Mouse (Mus musculus): ENCODE data around the gene Rhbdl1. TPM values are rescaled to one million over a fixed set of nuclear protein-coding genes. Genes with fewer than 3 reads are reported as not detected.

Gene Rhbdl1
- polyA plus RNA-seq, 1 experiment from 2014 or later = 1.4 TPM

DNA sequence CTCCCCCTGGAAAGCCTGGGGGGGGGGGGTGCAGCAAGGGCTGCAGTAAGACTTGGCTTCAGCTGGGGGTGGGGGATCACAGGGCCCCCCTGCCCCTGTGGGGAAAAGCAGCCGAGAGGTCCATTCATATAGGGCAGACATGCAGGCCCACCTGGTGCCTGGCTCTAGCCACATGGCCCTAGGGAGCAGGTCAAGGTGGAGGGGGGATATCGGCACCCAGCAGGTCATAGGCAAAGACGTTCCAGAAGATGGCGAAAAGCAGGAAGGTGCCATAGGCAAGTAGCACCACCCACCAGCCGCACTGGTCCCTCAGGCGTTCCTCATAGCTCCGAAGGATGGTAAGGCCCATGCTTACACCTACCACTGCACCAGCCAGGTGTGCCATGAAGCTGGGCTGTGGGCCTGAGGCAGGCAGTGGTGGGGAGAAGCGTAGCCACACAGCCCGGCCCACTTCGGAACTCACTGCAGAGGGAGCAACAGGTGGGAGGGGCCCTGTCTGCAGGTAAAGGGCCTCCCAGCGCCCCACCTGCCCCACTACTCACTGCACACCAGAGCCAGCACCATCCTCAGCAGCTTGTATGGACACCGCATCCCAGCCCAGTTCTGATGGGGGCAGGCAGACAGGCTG, 2.4 kb downstream of the Rhbdl1 start:
- 87% methylated on average over 12 of the region's 12 CpGs for WGBS
- Histone ChIP-seq H3K27ac (no peak overlapping the region), H3K9me3 (no peaks in the 10 kb centered on the region), H3K4me1 (peaks cover 68% of the 10 kb centered on the region), H3K27me3 (no peaks in the 10 kb centered on the region), H3K4me2 (replicated peaks) (peak overlapping the region; percentile 98), H3K36me3 (peaks cover 54% of the 10 kb centered on the region), H3K9ac (peak overlapping the region; percentile 75), H3K4me3 (peak overlapping the region; percentile 88)
- no peak for ATAC-seq (ENCODE audit: low FRiP score, low read depth)

DNA sequence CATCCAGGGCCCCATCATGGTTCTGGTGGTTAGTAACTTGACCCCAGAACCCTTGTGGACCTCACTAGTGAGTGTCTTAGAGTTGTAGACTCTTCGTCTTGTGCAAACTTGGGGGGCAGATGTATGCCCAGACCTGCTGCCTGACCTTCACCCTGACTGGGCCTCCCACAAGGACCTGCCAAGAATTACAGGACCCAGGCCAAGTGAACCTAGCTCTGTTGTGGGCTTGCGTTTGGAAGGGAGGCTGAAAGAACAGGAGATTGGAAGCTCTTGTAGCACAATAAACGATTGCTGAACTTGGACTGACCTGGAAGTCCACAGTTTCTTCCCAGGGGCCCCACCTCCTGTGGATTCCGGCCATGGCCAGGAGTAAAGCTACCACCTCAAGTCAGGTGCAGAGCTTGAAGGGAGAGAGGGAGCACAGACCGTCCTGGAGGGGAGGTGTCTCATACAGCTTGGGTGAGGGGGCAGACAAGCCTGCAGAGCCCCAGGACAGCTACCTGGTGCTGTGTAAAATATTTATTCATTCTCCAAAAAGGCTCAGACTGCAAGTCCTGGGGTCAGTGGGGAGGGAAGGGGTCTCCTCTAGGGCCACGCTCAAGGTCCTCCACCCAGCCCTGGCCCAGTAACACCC, 3.0 kb downstream of the Rhbdl1 start:
- H3K27me3 ChIP-seq = no peaks in the 10 kb centered on the region
- H3K4me3 ChIP-seq = peak overlapping the region; percentile 88
- peaks cover 74% of the 10 kb centered on the region for H3K4me1 ChIP-seq
- H3K27ac ChIP-seq = peak overlapping the region; percentile 92
- peaks cover 47% of the 10 kb centered on the region for H3K36me3 ChIP-seq
- no peak for ATAC-seq (ENCODE audit: low FRiP score, low read depth)
- 41% methylated on average over 6 of the region's 6 CpGs for WGBS
- H3K9me3 ChIP-seq = no peaks in the 10 kb centered on the region
- H3K4me2 ChIP-seq (replicated peaks) = peak overlapping the region; percentile 98
- H3K9ac ChIP-seq = peak overlapping the region; percentile 75

DNA sequence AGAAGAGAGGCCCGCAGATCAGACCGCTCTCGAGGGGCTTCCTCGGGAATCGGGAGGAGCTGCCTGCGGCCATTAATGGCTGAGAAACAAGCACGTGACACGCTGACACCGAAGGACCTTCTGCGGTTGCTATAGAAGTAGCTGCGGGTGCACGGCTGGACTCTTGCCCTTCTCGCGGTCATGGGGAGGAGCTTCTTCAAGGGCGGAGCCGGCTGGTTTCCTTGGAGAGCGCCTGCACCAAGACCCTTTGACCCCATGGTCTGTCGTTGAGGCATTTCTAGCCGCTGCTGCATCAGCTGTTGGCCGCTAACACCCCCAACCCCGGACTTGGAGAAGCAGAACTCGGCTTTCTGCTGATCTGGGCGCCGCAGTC, 3.8 kb downstream of the Rhbdl1 start, which contains the start of gene Stub1:
Gene Stub1 (minus strand): TSS at position 114 of the 373 bp plus-strand sequence.
- Histone ChIP-seq H3K9ac (peak within 1 kb of the TSS; percentile 91), H3K4me3 (peak within 1 kb of the TSS; percentile 88), H3K27me3 (no peaks in the 10 kb centered on the region), H3K36me3 (peaks cover 42% of the 10 kb centered on the region), H3K27ac (peak within 1 kb of the TSS; percentile 92), H3K4me2 (replicated peaks) (peak within 1 kb of the TSS; percentile 98), H3K4me1 (peaks cover 78% of the 10 kb centered on the region), H3K9me3 (no peaks in the 10 kb centered on the region)
- WGBS = 0% methylated on average over 24 of the region's 24 CpGs
- ATAC-seq (ENCODE audit: low FRiP score, low read depth) = peak; percentile 60

DNA sequence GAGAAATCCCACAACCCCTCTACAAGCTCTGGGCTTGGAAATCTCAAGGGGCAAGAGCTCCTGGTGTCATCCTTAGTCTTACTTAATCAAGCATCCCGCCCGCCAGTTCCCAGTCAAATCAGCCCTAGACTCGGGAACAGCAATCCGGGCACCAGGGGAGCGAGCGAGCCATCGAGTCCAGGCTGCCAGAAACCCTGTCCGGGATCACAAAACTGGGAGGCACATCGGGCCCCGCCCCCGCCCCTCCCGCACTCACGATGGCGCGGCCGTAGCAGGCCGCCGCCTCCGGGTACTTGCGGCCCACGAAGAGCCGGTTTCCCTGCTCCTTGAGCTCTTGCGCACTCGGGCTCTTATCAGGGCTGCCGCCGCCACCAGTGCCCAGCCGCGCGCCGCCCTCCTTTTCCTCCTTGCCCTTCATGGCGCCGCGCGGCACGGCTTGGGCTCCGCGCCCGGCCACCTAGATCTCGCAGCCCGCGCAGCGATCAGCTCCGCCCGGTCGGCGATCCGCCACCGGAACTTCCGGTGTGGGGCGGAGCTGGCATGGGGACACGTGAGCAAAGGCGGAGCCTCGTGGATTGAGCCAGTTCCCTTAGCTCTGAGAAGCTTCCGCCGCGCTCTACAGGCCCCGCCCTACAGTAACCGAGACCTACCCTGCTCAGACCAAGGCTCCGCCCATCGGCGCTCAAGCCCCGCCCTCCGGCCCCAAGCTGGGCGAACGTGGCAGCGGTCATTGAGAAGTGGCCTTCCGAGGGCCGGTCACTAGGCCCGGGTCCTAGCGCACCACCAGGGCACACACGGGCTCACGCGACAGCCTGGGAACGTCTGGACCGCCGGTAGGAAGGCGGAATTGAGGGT, 4.4 kb downstream of the Rhbdl1 start:
- peaks cover 79% of the 10 kb centered on the region for H3K4me1 ChIP-seq
- under 1% methylated on average over 77 of the region's 77 CpGs for WGBS
- peak overlapping the region; percentile 98 for H3K4me2 ChIP-seq (replicated peaks)
- H3K9me3 ChIP-seq = no peaks in the 10 kb centered on the region
- peak overlapping the region; percentile 91 for H3K9ac ChIP-seq
- peak overlapping the region; percentile 88 for H3K4me3 ChIP-seq
- H3K36me3 ChIP-seq = peaks cover 38% of the 10 kb centered on the region
- H3K27me3 ChIP-seq = no peaks in the 10 kb centered on the region
- peak overlapping the region; percentile 92 for H3K27ac ChIP-seq
- ATAC-seq (ENCODE audit: low FRiP score, low read depth) = peak; percentile 90

DNA sequence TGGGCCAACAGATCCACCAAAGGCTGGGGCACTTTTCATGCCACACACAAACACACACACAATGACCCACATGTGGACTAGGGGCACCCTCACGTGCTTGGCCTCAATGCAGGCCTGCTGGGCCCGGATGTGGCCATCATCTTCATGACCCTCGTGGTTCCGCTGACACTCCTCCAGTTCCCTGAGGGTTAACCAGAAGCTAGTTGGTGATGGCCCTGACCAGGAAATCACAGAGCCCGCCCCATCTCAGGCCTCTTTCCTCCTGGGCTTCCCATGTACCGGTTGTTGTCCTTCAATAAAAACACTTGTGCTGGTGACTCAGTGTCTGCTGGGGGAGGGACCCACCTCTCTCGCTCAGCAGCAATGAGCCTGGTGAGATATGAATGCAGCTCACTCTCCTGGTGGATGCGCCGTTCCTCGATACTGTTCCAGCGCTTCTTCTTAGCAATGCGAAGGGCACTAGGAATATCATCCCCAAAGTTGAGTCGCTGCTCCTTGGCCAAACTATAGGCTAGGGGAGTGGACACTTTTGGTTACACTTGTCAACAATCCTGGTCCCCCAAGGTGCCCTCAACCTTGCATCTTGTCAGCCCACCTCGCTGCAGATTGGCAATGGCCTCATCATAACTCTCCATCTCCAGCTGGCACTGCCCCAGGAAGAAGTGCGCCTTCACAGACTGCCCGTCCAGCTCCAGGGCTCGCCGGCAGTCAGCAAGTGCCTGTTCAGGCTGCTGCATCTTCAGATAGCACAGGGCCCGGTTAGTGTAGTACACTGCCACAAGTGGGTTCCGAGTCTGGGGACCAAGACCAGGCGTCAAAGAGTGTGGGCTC, 5.4 kb downstream of the Rhbdl1 start:
- Histone ChIP-seq H3K4me2 (replicated peaks) (peak overlapping the region; percentile 98), H3K27me3 (no peaks in the 10 kb centered on the region), H3K4me1 (peaks cover 76% of the 10 kb centered on the region), H3K36me3 (peaks cover 45% of the 10 kb centered on the region), H3K9me3 (no peaks in the 10 kb centered on the region), H3K27ac (peak overlapping the region; percentile 86; the same call in 1 of the 2 replicates), H3K4me3 (peak overlapping the region; percentile 88), H3K9ac (peak overlapping the region; percentile 91)
- WGBS = 61% methylated on average over 21 of the region's 21 CpGs
- no peak for ATAC-seq (ENCODE audit: low FRiP score, low read depth)

DNA sequence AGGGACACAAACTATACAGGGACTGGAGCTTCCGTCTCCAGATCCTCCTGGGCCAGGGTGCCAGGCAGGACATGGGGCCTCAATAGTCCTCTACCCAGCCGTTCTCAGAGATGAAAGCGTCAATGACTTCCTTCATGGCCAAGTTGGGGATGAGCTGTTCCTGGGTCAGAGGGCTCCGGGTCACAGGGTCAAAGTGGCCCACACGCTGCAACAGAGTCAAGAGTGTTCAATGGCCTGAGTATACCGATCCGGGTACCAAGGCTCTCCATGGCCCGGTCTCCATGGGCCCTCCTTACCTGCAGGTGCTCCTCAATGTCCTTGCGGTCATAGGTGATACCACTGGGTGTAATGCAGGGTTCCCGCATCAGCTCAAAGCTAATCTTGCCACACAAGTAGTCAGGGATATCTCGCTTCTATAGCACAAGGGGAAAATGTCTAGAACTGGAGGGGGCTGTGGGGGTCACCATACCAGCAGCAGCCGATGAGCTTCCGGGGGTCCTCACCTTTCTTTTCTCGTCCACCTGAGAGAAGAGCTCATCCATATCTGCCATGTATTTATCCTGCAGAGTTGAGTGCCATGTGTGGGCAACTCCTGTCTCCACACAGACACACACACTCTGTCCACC, 6.2 kb downstream of the Rhbdl1 start:
- peaks cover 52% of the 10 kb centered on the region for H3K36me3 ChIP-seq
- no peak overlapping the region for H3K27ac ChIP-seq
- no peaks in the 10 kb centered on the region for H3K9me3 ChIP-seq
- H3K27me3 ChIP-seq = no peaks in the 10 kb centered on the region
- ATAC-seq (ENCODE audit: low FRiP score, low read depth) = no peak
- H3K4me1 ChIP-seq = peaks cover 68% of the 10 kb centered on the region
- H3K9ac ChIP-seq = 0 out of 2 replicates have a peak overlapping the region, but pooled peaks have one; percentile 91
- 90% methylated on average over 14 of the region's 14 CpGs for WGBS
- peak overlapping the region; percentile 98 for H3K4me2 ChIP-seq (replicated peaks)
- H3K4me3 ChIP-seq = peak overlapping the region; percentile 88

DNA sequence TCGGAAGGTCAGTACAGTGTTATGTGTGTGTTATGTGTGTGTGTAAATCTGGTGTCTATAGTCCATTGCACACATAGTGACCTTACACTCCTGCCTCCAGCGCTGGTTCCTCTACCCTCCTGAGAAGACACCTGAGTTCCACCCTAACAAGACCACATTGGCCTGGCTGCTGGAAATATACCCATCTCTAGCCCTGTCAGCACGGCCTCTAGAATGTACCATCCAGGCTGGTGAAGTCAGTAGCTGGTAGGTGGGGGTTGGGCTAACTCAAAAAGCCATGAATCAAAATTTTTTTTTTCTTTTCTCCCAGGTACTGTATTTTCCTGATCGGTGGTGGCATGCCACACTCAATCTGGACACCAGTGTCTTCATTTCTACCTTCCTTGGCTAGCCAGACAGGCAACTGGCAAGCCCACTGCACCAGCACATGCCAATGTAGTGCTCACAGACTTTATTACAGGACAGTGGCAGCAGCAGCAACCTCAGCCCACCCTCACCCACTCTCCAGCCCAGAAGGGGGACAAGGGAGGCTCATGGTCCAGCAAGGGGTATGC, 6.8 kb downstream of the Rhbdl1 start:
- Histone ChIP-seq H3K27me3 (no peaks in the 10 kb centered on the region), H3K4me1 (peaks cover 67% of the 10 kb centered on the region), H3K27ac (no peak overlapping the region)

DNA sequence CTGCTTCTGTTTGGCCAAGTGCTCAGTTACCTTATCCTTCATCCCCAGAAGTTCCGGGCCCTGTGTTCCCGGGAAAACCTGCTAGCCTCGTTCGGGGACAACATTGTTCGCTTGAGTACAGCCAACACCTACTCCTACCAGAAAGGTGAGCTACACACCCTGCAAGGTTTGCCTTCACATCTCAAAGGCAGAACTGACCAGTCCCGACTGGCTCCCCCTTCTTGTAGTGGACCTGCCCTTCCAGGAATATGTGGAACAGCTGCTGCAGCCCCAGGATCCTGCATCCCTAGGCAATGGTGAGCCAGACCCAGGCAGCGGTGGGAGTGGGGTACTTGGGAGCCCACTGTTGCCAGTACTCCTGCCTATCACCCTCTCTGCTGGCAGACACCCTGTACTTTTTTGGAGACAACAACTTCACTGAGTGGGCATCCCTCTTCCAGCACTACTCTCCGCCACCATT, 7.5 kb downstream of the Rhbdl1 start:
- Histone ChIP-seq H3K9me3 (no peaks in the 10 kb centered on the region), H3K36me3 (peaks cover 46% of the 10 kb centered on the region), H3K4me2 (replicated peaks) (peak overlapping the region; percentile 84), H3K9ac (peak overlapping the region; percentile 81), H3K27me3 (no peaks in the 10 kb centered on the region), H3K4me1 (peaks cover 67% of the 10 kb centered on the region), H3K4me3 (peak overlapping the region; percentile 88), H3K27ac (peak overlapping the region; percentile 88)
- 37% methylated on average over 8 of the region's 8 CpGs for WGBS
- ATAC-seq (ENCODE audit: low FRiP score, low read depth) = no peak

More for the DNA sequence above, 6.8 kb downstream of the Rhbdl1 start:
- H3K4me3 ChIP-seq = peak overlapping the region; percentile 88
- WGBS = 85% methylated on average over 4 of the region's 4 CpGs
- peaks cover 53% of the 10 kb centered on the region for H3K36me3 ChIP-seq
- peak overlapping the region; percentile 81; the same call in 1 of the 2 replicates for H3K9ac ChIP-seq
- no peak for ATAC-seq (ENCODE audit: low FRiP score, low read depth)
- H3K4me2 ChIP-seq (replicated peaks) = peak overlapping the region; percentile 98
- H3K9me3 ChIP-seq = no peaks in the 10 kb centered on the region

DNA sequence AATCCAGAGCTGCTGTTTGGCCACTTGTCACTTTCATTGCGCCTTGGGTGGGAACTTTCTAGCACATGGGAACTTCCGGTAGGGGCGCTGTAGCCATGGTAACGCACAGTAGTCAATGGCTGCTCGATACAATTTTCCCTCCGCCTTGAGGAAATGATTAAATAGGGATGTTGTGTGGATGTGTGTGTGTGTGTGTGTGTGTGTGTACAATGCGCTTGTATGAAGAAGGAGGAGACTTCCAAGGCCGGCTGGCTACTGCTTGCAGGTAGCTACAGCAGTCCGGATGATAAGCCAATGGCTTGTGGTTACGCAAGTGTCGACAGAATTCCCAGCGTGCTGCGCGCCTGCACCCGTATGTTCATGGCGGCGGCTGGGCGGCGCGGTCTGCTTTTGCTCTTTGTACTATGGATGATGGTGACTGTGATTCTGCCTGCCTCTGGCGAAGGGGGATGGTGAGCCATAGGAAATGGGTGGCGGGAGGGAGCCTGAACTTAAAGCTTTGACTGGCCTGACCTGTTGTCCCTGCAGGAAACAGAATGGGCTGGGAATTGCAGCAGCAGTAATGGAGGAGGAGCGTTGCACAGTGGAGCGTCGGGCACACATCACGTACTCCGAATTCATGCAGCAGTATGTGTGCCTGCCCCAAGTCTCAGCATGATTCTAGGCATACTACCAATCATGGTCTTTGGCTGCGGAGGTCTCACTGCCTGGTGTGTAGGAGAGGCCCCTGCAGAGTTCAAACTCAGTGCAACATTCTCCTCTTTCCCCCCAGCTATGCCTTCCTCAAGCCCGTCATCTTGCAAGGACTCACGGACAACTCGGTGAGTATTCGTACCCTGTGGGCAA, 8.2 kb downstream of the Rhbdl1 start, which contains the start of gene Jmjd8:
Gene Jmjd8 (plus strand): TSS at position 156 of the 846 bp plus-strand sequence.
- ATAC-seq (ENCODE audit: low FRiP score, low read depth) = peak; percentile 41
- Histone ChIP-seq H3K4me2 (replicated peaks) (peak within 1 kb of the TSS; percentile 84), H3K36me3 (peaks cover 45% of the 10 kb centered on the region), H3K4me1 (peaks cover 67% of the 10 kb centered on the region), H3K4me3 (peak within 1 kb of the TSS; percentile 88), H3K27ac (peak within 1 kb of the TSS; percentile 88), H3K27me3 (no peaks in the 10 kb centered on the region), H3K9me3 (no peaks in the 10 kb centered on the region), H3K9ac (peak within 1 kb of the TSS; percentile 81)
- WGBS = under 1% methylated on average over 32 of the region's 32 CpGs

DNA sequence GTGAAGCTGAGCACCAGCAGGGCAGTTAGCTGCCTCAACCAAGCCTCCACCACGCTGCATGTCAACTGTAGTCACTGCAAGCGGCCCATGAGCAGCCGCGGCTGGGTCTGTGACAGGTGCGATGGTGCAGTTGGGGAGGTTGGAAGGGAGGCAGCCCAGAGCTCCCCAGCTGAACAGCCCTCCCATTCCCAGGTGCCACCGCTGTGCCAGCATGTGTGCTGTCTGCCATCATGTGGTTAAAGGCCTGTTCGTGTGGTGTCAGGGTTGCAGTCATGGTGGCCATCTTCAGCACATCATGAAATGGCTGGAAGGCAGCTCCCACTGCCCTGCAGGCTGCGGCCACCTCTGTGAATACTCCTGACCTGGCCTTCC, 8.9 kb downstream of the Rhbdl1 start:
- peak overlapping the region; percentile 88; the same call in 1 of the 2 replicates for H3K27ac ChIP-seq

More for the DNA sequence above, 8.9 kb downstream of the Rhbdl1 start:
- no peak for ATAC-seq (ENCODE audit: low FRiP score, low read depth)
- H3K4me1 ChIP-seq = peaks cover 64% of the 10 kb centered on the region
- peak overlapping the region; percentile 81 for H3K9ac ChIP-seq
- peak overlapping the region; percentile 84 for H3K4me2 ChIP-seq (replicated peaks)
- H3K36me3 ChIP-seq = peaks cover 45% of the 10 kb centered on the region
- H3K9me3 ChIP-seq = no peaks in the 10 kb centered on the region
- WGBS = 82% methylated on average over 8 of the region's 8 CpGs
- no peaks in the 10 kb centered on the region for H3K27me3 ChIP-seq
- peak overlapping the region; percentile 88 for H3K4me3 ChIP-seq
